Mouse (Mus musculus) brain, embryonic 14.5 days (tissue): ENCODE data around the gene Hemgn.

Experiments
- CTCF ChIP-seq: fragments of 200-500 bp; IDR thresholded peaks from 2 replicates; pipeline ENCODE4 v1.5.1; 2012; ENCODE audit warnings: inconsistent platforms, mild to moderate bottlenecking, moderate library complexity, borderline replicate concordance; ENCODE audit not compliant: insufficient read depth, insufficient read length; ENCODE audit errors: extremely low read depth
- POLR2A ChIP-seq: fragments of 200-500 bp; IDR thresholded peaks from 2 replicates; pipeline ENCODE4 v1.6.1; 2012; ENCODE audit warnings: mild to moderate bottlenecking, inconsistent platforms, borderline replicate concordance; ENCODE audit not compliant: poor library complexity, insufficient read depth, insufficient read length, severe bottlenecking; ENCODE audit errors: extremely low read depth

GRCm38 (mm10) chr4:46398839-46399238 lies 14.5 kb downstream of the Hemgn start:
- TF ChIP-seq POLR2A = no peak
- TF ChIP-seq CTCF = no peak
